Comparison of ENCODE assay signal across 8 mouse cellular contexts in genomic region chr6:47878593-47878992, GRCm38 (mm10). TPM values are rescaled to one million over a fixed set of nuclear protein-coding genes. Genes with fewer than 3 reads are reported as not detected.
A peak's percentile ranks its signal among the peaks of the same experiment; 100 is the strongest.
DNase-seq lines count a peak whose midpoint lies in the region; ATAC-seq and TF ChIP-seq lines count a peak whose summit lies in the region.

No protein-coding gene starts in this region.

- peak overlapping the region; percentile 91 for H3K9ac ChIP-seq in heart, embryonic 12.5 days
- peak overlapping the region; percentile 73 for H3K9ac ChIP-seq in CH12.LX (ENCODE audit: insufficient read depth, low read depth)
- peak overlapping the region; percentile 96 for H3K9ac ChIP-seq in forebrain, embryonic 11.5 days (ENCODE audit: low read length)
- H3K9ac ChIP-seq in liver, embryonic 14.5 days (replicated peaks), result peak overlapping the region; percentile 84

- no peaks in the 10 kb centered on the region for H3K9me3 ChIP-seq in heart, embryonic 12.5 days (replicated peaks)
- no peaks in the 10 kb centered on the region for H3K9me3 ChIP-seq in CH12.LX (replicated peaks; ENCODE audit: low read length)
- no peaks in the 10 kb centered on the region for H3K9me3 ChIP-seq in forebrain, embryonic 11.5 days (ENCODE audit: control insufficient read depth, low read length)
- no peaks in the 10 kb centered on the region for H3K9me3 ChIP-seq in liver, embryonic 14.5 days (ENCODE audit: control insufficient read depth, low read length)

- peaks cover 7% of the 10 kb centered on the region for H3K79me2 ChIP-seq in CH12.LX (replicated peaks; ENCODE audit: control insufficient read depth, extremely low read depth, insufficient read depth, poor library complexity, severe bottlenecking)

- peaks cover 36% of the 10 kb centered on the region for H3K36me3 ChIP-seq in heart, embryonic 12.5 days
- H3K36me3 ChIP-seq in CH12.LX (replicated peaks in 1 of 2; ENCODE audit: control insufficient read depth in 1 of 2, insufficient read depth in 1 of 2, low read length in 1 of 2), result peaks cover 24 to 39% of the 10 kb centered on the region in 2 experiments
- peaks cover 2% of the 10 kb centered on the region; the same call in 1 of the 2 replicates for H3K36me3 ChIP-seq in forebrain, embryonic 11.5 days (ENCODE audit: control insufficient read depth, insufficient read depth, low read length)
- peaks cover 9% of the 10 kb centered on the region for H3K36me3 ChIP-seq in liver, embryonic 14.5 days (replicated peaks; ENCODE audit: control insufficient read depth, insufficient read depth, low read depth)

- H3K4me1 ChIP-seq in heart, embryonic 12.5 days (replicated peaks), result peaks cover 14% of the 10 kb centered on the region
- H3K4me1 ChIP-seq in CH12.LX (ENCODE audit: control insufficient read depth in 1 of 2, insufficient read depth in 2 of 2), result peaks cover 10 to 37% of the 10 kb centered on the region in 2 experiments
- peaks cover 10% of the 10 kb centered on the region for H3K4me1 ChIP-seq in forebrain, embryonic 11.5 days (replicated peaks; ENCODE audit: control insufficient read depth, insufficient read depth, low read length)
- peaks cover 6 to 14% of the 10 kb centered on the region in 2 experiments for H3K4me1 ChIP-seq in liver, embryonic 14.5 days (replicated peaks; ENCODE audit: control insufficient read depth in 2 of 2, insufficient read depth in 2 of 2, low read length in 1 of 2)

- peak overlapping the region; percentile 87 for H3K4me3 ChIP-seq in heart, embryonic 12.5 days
- H3K4me3 ChIP-seq in CH12.LX (replicated peaks in 1 of 3; ENCODE audit: low read depth in 2 of 3, low read length in 2 of 3, poor library complexity in 1 of 3), result peak overlapping the region; percentile 69 to 85 (median 74)
- peak overlapping the region; percentile 96 for H3K4me3 ChIP-seq in forebrain, embryonic 11.5 days (ENCODE audit: low read depth, low read length)
- peak overlapping the region; percentile 82 to 93 for H3K4me3 ChIP-seq in liver, embryonic 14.5 days (ENCODE audit: insufficient read depth in 1 of 2, low read depth in 2 of 2, low read length in 2 of 2)

- no peak overlapping the region for H3K27ac ChIP-seq in heart, embryonic 12.5 days (ENCODE audit: poor library complexity, severe bottlenecking)
- H3K27ac ChIP-seq in CH12.LX (ENCODE audit: insufficient read depth, low read depth), result no peak overlapping the region
- H3K27ac ChIP-seq in forebrain, embryonic 11.5 days (ENCODE audit: low read depth, low read length), result no peak overlapping the region
- no peak overlapping the region for H3K27ac ChIP-seq in liver, embryonic 14.5 days

- no peaks in the 10 kb centered on the region for H3K27me3 ChIP-seq in heart, embryonic 12.5 days (replicated peaks)
- H3K27me3 ChIP-seq in CH12.LX (replicated peaks), result no peaks in the 10 kb centered on the region
- no peaks in the 10 kb centered on the region for H3K27me3 ChIP-seq in forebrain, embryonic 11.5 days (ENCODE audit: control insufficient read depth, insufficient read depth, low read length)
- H3K27me3 ChIP-seq in liver, embryonic 14.5 days (ENCODE audit: control insufficient read depth, insufficient read depth, low read length), result no peaks in the 10 kb centered on the region

- ATAC-seq in heart, embryonic 12.5 days (ENCODE audit: insufficient number of reproducible peaks, low FRiP score), result no peak
- ATAC-seq in forebrain, embryonic 11.5 days (replicated peaks; ENCODE audit: low FRiP score), result no peak
- ATAC-seq in liver, embryonic 14.5 days (ENCODE audit: insufficient read depth), result no peak

- no peak for TF ChIP-seq EP300 in CH12.LX (IDR thresholded peaks at IDR 0.05; ENCODE audit: low read length)
- TF ChIP-seq EP300 in liver, embryonic 14.5 days (IDR thresholded peaks at IDR 0.05; ENCODE audit: low read depth), result no peak

- DNase-seq in heart, postnatal 25 days (ENCODE audit: low spot score), result no peak
- peak; percentile 3 for DNase-seq in CH12.LX (ENCODE audit: extremely low read depth)
- no peak for DNase-seq in forebrain, embryonic 11.5 days (ENCODE audit: low spot score)
- DNase-seq in liver, embryonic 14.5 days (ENCODE audit: low read depth in 3 of 3, low spot score in 3 of 3), result no peak
- DNase-seq in B cell, adult 2 months, result no peak
- DNase-seq in gastrocnemius, postnatal 25 days, result no peak
- no peak for DNase-seq in kidney, adult 11 months

- TF ChIP-seq CTCF in CH12.LX (conservative IDR thresholded peaks at IDR 0.05 in 1 of 2, IDR thresholded peaks at IDR 0.05 in 1 of 2; ENCODE audit: low read depth in 2 of 2, low read length in 2 of 2), result no peak
- TF ChIP-seq CTCF in liver, embryonic 14.5 days (IDR thresholded peaks at IDR 0.05; ENCODE audit: low read depth), result no peak

- in situ Hi-C loops in CH12.LX (cut with MboI; ENCODE audit: low pct_ligation_motif_present, low pct_unique_long_range_greater_than_20kb, low sequenced_read_pairs), result no loop called here

- no peak for TF ChIP-seq RAD21 in CH12.LX (IDR thresholded peaks at IDR 0.05; ENCODE audit: low read depth, low read length)

- WGBS in heart, embryonic 12.5 days, result 47% methylated on average over 3 of the region's 3 CpGs
- WGBS in forebrain, embryonic 11.5 days, result 48% methylated on average over 3 of the region's 3 CpGs
- 54% methylated on average over 3 of the region's 3 CpGs for WGBS in liver, embryonic 14.5 days (ENCODE audit: insufficient replicate concordance)

- peak overlapping the region; percentile 78 for H3K4me2 ChIP-seq in heart, embryonic 12.5 days
- peak overlapping the region; percentile 96 for H3K4me2 ChIP-seq in CH12.LX (ENCODE audit: insufficient read depth, low read depth, poor library complexity, severe bottlenecking)
- H3K4me2 ChIP-seq in forebrain, embryonic 11.5 days (ENCODE audit: low read depth, low read length, severe bottlenecking), result peak overlapping the region; percentile 92
- H3K4me2 ChIP-seq in liver, embryonic 14.5 days (ENCODE audit: low read depth), result peak overlapping the region; percentile 76

- no peak for TF ChIP-seq POLR2A in CH12.LX (IDR thresholded peaks at IDR 0.05; ENCODE audit: low read depth, low read length)

- dilution Hi-C loops in CH12.LX (cut with MboI; ENCODE audit: extremely low pct_ligation_motif_present, extremely low pct_unique_long_range_greater_than_20kb, low sequenced_read_pairs), result no loop called here

- intact Hi-C loops in heart, postnatal 25 days (cut with DNase I), result loop anchor here (5.0 kb wide), 2 partner anchors 91 to 139 kb away; no protein-coding TSS in a partner anchor

TF ChIP-seq in CH12.LX, 34 proteins besides CTCF, POLR2A, EP300 and RAD21:
- TF ChIP-seq SMC3 (IDR thresholded peaks at IDR 0.05; ENCODE audit: low read depth, low read length) (no peak), MAZ (IDR thresholded peaks at IDR 0.05; ENCODE audit: low read depth, low read length) (no peak), USF1 (IDR thresholded peaks at IDR 0.05; ENCODE audit: low read depth, low read length) (no peak), ZMIZ1 (IDR thresholded peaks at IDR 0.05; ENCODE audit: low read depth, low read length) (no peak), MAX (IDR thresholded peaks at IDR 0.05; ENCODE audit: low read length) (no peak)

RNA-seq across cellular contexts. Expression of gene Zfp282, which starts 1.6 kb away (rescaled TPM):
- polyA plus RNA-seq in heart, embryonic 12.5 days (2016; fragmentation: Nextera tagmentation; extraction: Ambion mirVana), result 10.3 and 10.8 TPM in 2 replicates
- total RNA-seq in heart, postnatal 25 days (2021), result 1 to 10 TPM; 6.1 to 7.0 TPM
- total RNA-seq in CH12.LX (2012; rRNA removed) (15.0 and 16.2 TPM in 2 replicates), CH12.LX (2014; rRNA removed) (10.9 and 12.0 TPM in 2 replicates)
- 14.7 and 15.5 TPM in 2 replicates for polyA plus RNA-seq in CH12.LX (2012; ENCODE audit: insufficient read length, low read depth)
- 17.8 and 19.4 TPM in 2 replicates for polyA plus RNA-seq in forebrain, embryonic 11.5 days (2014; fragmentation: Nextera tagmentation; extraction: Ambion mirVana)
- polyA plus RNA-seq in liver, embryonic 14.5 days (2012; rRNA removed), result 2.1 and 2.4 TPM in 2 replicates
- polyA plus RNA-seq in liver, embryonic 14.5 days (2014; fragmentation: Nextera tagmentation; extraction: Ambion mirVana), result 2.1 and 2.3 TPM in 2 replicates
- total RNA-seq in gastrocnemius, postnatal 25 days (2021), result 1 to 10 TPM; 5.7 to 5.9 TPM

RNA-seq across cellular contexts. Expression of gene Zfp212, which starts 41.7 kb away (rescaled TPM):
- polyA plus RNA-seq in heart, embryonic 12.5 days (2016; fragmentation: Nextera tagmentation; extraction: Ambion mirVana), result 9.1 and 10.4 TPM in 2 replicates
- 10 to 100 TPM in 1 of 2 experiments, 1 to 10 TPM in 1; 8.6 to 10.4 TPM for total RNA-seq in heart, postnatal 25 days (2021)
- total RNA-seq in CH12.LX (2012; rRNA removed) (5.1 and 5.2 TPM in 2 replicates), CH12.LX (2014; rRNA removed) (6.3 TPM in 2 replicates)
- polyA plus RNA-seq in CH12.LX (2012; ENCODE audit: insufficient read length, low read depth), result 12.1 and 12.3 TPM in 2 replicates
- 15.9 and 17.5 TPM in 2 replicates for polyA plus RNA-seq in forebrain, embryonic 11.5 days (2014; fragmentation: Nextera tagmentation; extraction: Ambion mirVana)
- polyA plus RNA-seq in liver, embryonic 14.5 days (2012; rRNA removed), result 4.5 and 4.7 TPM in 2 replicates
- 3.0 and 4.2 TPM in 2 replicates for polyA plus RNA-seq in liver, embryonic 14.5 days (2014; fragmentation: Nextera tagmentation; extraction: Ambion mirVana)
- 1 to 10 TPM; 6.4 to 6.7 TPM for total RNA-seq in gastrocnemius, postnatal 25 days (2021)

RNA-seq across cellular contexts. Expression of gene Zfp398, which starts 43.1 kb away (rescaled TPM):
- 3.7 and 4.7 TPM in 2 replicates for polyA plus RNA-seq in heart, embryonic 12.5 days (2016; fragmentation: Nextera tagmentation; extraction: Ambion mirVana)
- 1 to 10 TPM; 6.4 to 7.2 TPM for total RNA-seq in heart, postnatal 25 days (2021)
- total RNA-seq in CH12.LX (2012; rRNA removed), result 1.8 and 2.2 TPM in 2 replicates
- total RNA-seq in CH12.LX (2014; rRNA removed), result 1.5 and 1.8 TPM in 2 replicates
- polyA plus RNA-seq in CH12.LX (2012; ENCODE audit: insufficient read length, low read depth), result 4.4 and 4.6 TPM in 2 replicates
- polyA plus RNA-seq in forebrain, embryonic 11.5 days (2014; fragmentation: Nextera tagmentation; extraction: Ambion mirVana), result 9.2 and 11.3 TPM in 2 replicates
- 1.4 and 1.7 TPM in 2 replicates for polyA plus RNA-seq in liver, embryonic 14.5 days (2012; rRNA removed)
- 1.2 and 1.4 TPM in 2 replicates for polyA plus RNA-seq in liver, embryonic 14.5 days (2014; fragmentation: Nextera tagmentation; extraction: Ambion mirVana)
- total RNA-seq in gastrocnemius, postnatal 25 days (2021), result 1 to 10 TPM; 4.7 to 4.8 TPM

RNA-seq across cellular contexts. Expression of gene Zfp786, which starts 47.9 kb away (rescaled TPM):
- 1.3 and 1.6 TPM in 2 replicates for polyA plus RNA-seq in heart, embryonic 12.5 days (2016; fragmentation: Nextera tagmentation; extraction: Ambion mirVana)
- under 1 TPM; 0.68 to 0.89 TPM for total RNA-seq in heart, postnatal 25 days (2021)
- total RNA-seq in CH12.LX (2012; rRNA removed) (0.55 and 0.89 TPM in 2 replicates), CH12.LX (2014; rRNA removed) (0.30 and 0.36 TPM in 2 replicates)
- 0.20 and 0.40 TPM in 2 replicates for polyA plus RNA-seq in CH12.LX (2012; ENCODE audit: insufficient read length, low read depth)
- 7.3 and 7.6 TPM in 2 replicates for polyA plus RNA-seq in forebrain, embryonic 11.5 days (2014; fragmentation: Nextera tagmentation; extraction: Ambion mirVana)
- polyA plus RNA-seq in liver, embryonic 14.5 days (2012; rRNA removed), result 0.17 and 0.19 TPM in 2 replicates
- polyA plus RNA-seq in liver, embryonic 14.5 days (2014; fragmentation: Nextera tagmentation; extraction: Ambion mirVana), result 0.24 and 0.39 TPM in 2 replicates
- under 1 TPM; 0.48 to 0.69 TPM for total RNA-seq in gastrocnemius, postnatal 25 days (2021)
